Mouse (Mus musculus) cerebellum, postnatal 36 days (tissue): ENCODE measurements around the gene Nfs1.
"Not testable (repeated sequence)": the region's sequence is repeated elsewhere in the genome, so short reads cannot be mapped to it uniquely, and the experiment has no call there.

ENCODE experiments used
- DNase-seq, 2 experiments: peaks; one replicate each; pipeline ENCODE4 v3.0.0; 2021 to 2022; ENCODE audit warnings: mixed read lengths in 2 of 2

The Nfs1 gene

DNA sequence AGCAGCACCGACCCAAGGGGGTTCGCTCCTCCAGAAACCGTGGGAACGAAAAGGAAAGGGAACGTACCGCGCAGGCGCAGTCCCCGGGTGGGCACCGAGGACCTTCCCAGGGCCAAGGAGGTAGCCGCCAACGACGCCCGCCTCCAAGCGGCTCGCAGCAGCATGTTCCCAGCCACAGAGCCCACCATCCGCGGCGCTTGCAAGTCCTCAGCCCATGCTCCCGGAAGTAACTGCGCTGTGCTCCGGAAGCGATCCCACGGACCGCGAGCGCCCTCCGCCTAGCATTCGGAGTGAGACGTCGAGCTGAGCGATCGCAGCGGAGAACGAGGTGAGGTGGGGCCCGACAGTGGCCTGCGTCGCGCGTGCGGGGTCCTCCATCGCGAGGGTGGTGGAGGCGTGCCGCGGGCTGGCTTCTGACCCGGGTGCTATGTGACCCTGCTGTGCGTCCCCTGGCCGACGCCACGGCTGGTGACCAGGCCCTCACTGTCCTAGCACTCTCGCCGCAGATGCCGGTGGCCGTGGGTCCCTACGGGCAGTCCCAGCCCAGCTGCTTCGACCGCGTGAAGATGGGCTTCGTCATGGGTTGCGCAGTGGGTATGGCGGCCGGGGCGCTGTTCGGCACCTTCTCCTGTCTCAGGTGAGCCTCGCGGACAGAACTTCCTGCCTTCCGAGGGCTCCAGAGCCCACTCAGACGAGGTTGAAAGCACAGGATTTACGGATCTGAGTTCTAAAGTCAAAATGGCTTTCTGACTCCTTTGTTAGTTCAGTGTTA, at the start of gene Nfs1, which contains the start of gene Romo1:
Gene Nfs1, minus strand, starts transcription at position 234 of the 772 bp plus-strand sequence.
Gene Romo1, plus strand, starts transcription at position 87 of the 772 bp plus-strand sequence.
- peak; percentile 86 to 90 for DNase-seq

DNA sequence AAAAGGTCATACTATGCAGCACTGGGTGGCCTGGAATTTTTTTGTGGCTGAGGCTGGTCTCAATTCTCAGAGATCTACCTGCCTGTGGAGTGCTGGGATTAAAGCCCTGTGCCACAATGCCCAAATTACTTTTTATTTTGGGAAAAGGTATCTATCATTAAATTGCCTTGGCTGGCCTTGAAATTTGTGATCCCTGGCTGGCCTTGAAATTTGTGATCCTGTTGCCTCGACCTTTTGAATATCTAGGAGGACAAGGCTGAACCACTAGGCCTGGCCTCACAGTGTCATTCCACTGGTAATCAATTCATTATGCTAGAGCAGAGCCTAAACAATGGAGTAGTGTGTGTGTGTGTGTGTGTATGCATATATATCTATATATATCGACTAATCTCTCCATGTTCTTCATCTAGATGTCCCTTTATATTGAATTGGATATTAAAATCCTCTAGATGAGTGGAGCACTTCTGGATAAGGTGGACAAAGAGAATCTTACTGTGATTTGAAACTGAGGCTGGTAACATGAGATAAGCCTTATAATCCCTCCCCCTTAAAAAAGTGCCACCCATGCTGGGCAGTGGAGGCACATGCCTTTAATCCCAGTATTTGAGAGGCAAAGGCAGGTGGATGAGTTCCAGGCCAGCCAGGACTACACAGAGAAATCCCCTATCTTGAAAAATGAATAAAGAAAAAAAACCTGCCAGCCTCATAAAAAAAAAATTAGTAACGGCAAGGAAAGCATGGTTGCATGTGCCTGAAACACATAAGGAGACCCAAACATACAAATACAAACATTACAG, 49.3 kb upstream of the Nfs1 start:
- no peak for DNase-seq

DNA sequence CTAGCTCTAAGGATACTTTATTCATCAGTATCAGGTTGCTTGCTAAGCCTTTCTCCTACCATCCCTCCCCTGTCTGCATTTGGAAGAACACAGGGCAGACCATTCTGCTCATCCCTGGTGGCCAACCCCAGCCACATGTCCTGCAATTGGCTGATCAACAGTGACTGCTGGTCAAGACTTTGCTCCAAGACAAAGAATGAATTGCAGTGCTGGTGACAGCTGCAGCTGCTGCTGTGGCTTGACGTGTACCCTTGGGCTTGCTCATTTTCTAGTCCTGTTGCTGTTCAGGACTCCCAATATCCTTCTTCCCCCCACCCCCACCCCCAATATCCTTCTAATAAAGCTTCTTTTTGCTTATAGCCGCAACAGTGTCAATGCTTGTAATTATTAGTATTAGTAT, 48.1 kb upstream of the Nfs1 start:
- no peak for DNase-seq

DNA sequence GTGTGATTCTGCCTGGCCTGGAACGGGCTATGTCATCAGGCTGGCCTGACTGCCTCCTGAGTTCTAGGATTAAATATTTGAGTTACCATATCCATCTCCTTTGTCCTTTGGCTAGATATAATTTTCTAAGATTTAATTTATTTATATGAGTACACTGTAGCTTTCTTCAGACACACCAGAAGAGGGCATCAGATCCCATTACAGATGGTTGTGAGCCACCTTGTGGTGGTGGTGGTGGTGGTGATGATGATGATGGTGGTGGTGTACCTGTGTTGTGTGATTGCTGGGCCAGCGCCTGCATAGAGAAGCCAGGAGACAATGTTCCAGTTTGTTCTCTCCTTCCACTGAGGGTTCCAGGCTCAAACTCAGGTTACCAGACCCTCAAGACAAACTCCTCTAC, 47.6 kb upstream of the Nfs1 start:
- DNase-seq = no peak

DNA sequence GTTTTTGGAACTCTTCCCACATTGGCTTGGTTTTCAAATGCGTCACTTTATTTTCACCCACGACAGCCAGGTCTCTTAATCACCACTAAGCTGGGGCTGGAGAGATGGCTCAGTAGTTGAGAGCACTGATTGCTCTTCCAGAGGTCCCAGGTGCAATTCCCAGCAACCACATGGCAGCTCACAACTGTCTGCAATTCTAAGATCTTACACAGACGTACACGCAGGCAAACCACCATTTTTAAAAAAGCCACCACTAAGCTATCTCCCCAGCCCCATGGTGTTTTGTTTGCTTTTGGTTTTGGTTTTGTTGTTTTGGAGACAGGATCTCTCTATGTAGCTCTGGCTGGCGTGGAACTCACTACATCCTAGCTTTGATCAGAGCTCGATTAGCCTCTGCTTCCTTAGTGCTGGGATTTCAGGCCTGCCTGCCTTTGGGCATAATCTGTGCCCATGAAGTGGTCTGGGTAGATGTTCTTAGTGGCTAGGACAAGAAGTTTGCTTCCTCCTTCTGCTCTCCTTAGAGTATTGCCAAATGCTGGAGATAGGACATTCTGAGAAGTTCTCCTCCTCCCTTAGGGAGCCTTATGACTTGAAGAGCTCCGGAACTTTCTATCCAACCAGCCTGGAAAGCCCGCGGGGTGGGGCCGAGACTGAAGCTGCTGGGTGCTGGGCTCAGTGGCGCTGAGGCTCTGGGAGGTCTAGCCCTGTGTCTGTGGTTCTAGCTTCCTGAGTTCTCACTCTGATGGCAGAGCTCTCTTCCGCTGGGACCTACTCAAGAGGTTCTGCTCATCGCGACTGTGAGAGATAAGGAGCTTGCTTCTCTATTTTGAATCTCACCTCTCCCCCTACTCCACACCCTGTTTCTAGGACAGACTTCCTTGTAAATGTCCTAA, 46.3 kb upstream of the Nfs1 start:
- no peak for DNase-seq

DNA sequence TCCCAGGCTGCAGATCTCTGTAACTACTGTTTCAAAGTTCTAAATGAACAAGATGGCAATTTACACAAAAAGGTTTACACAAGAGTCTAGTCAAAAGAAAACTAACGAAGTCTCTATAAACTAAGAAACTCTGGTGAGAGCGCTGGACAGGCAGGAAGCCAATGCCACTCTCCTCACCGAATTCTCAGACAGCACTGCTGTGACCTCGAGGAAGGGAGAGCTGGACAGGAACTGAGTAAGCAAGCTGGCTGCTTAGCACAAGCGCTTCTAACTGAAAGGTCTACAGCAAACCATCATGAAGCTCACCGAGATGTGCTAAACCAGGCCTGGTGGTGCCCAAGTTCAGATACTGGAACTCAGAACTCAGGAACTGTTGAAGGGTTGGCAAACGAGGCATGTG, 45.3 kb upstream of the Nfs1 start:
- not testable (repeated sequence) for DNase-seq

DNA sequence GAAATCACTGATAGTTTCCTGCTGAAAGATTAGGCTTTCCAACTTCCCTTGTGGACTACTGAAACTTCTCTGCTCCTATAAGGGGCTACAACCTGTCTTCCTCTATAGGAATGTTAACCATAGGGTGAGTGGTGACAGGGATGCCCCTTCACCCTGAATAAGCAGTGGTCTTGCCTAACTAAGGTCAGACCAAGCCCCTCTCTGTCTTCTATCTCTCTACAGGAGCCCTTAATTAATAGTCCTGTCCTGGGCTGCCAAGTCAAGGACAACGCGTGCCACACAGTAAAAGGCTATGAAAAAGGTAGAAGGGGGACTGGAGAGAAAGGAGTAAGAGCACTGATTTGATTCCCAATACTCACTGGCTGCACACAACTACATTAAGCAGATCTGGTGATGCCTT, 37.6 kb upstream of the Nfs1 start:
- no peak for DNase-seq

DNA sequence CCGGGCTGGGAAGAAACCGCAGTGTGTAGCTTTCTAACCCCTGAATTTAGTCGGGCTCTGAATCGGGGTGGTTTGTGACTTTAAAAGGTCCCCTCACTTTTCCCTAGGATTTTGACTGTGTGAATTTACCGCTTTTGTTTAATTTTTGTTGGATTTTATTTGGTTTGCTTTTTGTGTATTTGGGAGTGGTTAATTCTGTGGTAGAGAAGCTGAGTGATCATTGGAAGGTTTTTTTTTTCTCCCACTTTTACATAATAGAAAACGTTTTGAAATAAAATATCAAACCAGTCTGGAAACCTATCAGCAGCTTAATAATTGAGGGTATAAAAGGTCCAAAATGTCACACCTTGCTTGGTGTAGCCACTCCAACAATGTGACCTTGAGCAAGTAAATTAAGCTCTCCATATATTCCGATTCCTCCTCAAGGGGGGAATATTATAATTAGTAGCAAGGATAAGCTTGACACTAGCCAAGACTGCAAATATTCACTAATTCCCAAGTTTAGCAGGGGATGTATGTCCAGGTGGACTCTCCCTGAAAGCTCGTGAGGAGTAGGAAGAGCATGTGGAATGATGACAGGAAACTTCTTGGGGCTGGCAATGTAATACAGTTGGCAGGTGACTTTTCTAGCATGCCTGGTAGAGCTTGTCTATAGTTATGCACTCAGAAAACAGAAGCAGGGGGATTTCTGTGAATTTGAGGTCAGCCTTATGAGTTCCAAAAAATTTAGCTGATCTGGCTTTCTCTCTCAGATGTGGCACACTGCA, 37.0 kb upstream of the Nfs1 start:
- DNase-seq = no peak

DNA sequence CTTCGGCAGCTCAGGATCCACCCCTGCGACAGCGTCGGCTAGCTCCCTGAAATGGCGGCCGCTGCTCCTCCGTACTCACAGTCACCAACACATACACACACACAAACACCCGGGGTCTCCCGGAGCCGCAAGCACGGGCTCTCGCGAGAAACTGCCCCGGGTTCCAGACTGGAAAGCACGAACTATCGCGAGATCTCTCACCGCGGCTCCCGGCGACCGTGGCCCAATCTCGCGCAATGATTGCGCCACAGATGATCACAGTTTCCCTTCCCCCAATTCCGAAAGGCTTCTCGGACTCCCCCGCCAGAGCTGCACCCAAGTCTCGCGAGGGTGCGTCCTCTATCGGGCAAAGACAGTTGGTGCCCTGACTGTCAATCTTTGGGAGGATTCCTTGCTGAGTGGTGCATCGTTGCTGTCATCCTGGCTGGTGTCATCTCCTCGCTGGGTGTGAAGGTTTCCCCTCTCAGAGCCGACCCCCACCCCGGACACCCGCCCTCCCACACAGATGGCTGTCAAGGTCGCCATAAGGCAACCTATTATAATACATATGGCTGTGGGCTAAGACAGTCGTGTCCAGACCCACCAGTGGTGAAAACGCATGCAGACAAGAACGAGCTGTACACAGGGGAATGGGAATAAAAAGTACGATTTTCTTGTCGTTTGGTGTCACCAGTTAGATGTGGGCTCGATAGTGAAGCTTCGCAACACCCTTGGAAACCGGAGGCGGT, 36.3 kb upstream of the Nfs1 start, which contains the start of gene Rbm39:
Gene Rbm39, minus strand, starts transcription at position 145 of the 728 bp plus-strand sequence.
- DNase-seq = peak; percentile 100

DNA sequence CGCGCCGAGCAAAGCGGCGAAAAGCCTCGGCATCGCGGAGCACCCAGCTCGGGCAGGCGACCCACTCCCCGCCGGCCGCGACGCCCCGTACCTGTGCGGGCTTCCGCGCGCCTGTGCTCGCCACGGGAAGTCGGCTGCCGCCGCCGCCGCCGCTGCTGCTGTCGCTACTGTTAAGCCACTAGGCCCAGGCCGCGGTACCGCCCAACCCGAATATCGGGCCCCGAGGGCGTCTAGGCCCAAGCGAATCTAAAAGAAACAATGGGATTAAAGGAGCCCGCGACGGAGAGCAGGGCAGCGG, 35.8 kb upstream of the Nfs1 start:
- no peak for DNase-seq

DNA sequence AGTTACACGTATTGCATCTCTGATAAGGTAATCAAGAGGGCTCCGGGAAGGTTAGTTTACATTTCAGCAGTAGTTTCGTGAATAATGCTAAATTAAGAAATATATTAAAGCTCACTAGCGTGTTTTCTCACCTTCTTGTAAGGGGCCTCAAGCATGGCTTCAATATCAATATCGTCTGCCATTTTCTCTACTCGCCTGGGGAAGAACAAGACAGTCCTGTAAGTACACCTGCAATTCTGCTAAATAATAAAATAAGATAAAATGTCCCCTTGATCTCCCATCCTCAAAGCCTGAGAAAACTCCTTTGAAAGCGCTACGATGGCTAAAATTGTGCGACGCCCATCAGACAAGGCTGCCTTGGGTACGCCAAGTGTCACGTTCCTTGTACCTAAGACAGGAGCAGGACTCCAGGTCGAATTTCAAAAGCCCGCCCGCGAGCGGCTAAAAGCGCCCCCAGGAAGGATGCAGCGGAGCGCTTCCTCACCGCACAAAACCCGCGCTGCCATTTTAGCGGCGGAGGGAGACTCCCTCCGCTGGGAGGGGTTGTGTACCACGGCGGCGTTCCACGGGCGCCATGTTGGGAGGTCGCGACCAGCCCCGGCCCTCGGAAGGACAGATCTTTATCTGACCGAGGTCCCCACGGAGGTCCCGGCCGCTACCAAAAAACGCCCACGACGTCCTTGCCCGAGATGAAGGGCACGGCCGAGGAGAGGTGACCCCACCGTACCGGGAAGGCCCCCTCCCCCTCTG, 35.2 kb upstream of the Nfs1 start:
- peak; percentile 73 to 76 for DNase-seq

DNA sequence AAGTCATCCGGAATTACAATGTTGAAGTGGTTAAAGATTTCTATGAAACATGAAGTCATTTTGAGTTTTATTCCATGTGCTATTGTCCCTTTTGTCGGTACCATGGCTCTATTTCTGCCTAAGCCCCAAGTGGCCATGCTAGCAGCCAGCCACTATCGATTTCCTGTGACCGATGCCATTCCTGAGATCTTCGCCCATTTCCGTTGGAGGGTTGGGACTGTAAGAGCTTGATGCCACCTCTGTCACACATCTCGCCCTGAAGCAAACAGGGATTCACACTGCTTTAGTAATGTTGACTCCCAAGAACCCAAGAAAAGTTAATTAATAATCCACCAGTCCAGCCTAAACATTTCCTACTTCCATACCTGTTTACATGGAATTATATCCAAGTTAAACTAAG, 33.7 kb upstream of the Nfs1 start:
- no peak for DNase-seq

DNA sequence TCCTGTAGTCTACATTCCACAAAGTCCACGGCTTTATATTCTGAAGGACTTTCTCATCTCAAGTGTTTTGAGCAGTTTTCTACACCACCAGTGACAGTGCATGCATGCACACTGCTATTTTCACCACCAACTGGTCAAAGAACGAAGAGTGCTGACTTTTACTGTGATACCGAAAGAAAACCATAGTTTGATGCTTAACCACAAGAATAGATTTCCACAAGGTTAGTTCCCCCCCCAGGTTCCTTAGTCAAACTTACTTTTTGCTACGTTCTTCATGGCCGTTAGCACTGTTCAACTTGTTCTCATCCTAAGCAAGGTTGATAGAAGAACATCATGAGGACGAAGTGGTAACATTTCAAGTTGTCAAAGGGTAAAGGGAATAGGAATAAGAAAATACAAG, 33.1 kb upstream of the Nfs1 start:
- no peak for DNase-seq

DNA sequence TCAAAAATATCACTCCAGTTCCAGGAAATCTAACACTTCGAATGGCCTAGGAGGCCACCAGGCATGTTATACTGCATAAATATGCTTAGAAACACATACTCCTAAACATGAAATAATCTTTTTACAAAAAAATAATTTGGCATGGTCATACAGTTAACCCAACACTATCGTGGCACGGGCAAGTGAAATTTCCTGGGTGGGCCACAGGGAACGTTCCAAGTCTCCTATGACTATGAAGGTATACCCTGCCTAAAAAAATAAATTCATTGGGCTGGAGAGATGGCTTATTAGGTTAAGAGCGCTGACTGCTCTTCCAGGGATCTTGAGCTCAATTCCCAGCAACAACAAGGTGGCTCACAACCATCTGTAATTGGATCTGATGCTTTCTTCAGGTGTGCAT, 22.6 kb upstream of the Nfs1 start:
- no peak for DNase-seq

DNA sequence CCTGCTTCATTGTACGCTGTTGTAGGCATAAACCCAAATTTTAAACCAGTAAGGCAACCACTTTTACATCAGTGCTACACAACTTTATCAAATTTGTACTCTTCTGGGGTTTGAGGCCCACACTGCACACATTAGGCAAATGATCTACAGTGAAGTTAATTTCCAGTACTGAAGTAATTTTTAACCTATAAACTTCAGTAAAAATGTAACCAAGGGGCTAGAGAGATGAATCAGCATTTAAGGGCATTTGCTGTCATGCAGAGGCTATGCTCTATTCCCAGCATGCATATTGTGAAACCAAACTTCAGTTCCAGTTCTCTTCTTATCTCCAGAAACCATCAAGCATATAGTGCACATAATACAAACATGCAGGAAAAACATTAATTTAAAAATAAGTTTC, 21.5 kb upstream of the Nfs1 start:
- no peak for DNase-seq

DNA sequence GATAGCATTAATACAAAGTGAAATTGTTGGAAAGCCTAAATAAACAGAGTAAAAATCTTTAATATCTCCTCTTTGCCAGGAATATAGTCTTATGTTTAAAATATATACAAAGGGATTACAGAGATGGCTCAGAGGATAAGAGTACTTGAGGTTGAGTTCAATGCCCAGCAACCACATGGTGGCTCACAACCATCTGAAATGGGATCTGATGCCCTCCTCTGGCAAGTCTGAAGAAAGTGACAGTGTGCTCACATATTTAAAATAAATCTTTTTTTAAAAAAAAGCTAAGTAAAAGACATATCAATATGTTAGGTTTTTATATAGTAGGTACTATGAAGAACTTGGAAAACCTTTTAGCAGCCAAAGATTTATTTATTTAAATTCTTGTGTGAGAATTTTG, 7.6 kb upstream of the Nfs1 start:
- DNase-seq = no peak

DNA sequence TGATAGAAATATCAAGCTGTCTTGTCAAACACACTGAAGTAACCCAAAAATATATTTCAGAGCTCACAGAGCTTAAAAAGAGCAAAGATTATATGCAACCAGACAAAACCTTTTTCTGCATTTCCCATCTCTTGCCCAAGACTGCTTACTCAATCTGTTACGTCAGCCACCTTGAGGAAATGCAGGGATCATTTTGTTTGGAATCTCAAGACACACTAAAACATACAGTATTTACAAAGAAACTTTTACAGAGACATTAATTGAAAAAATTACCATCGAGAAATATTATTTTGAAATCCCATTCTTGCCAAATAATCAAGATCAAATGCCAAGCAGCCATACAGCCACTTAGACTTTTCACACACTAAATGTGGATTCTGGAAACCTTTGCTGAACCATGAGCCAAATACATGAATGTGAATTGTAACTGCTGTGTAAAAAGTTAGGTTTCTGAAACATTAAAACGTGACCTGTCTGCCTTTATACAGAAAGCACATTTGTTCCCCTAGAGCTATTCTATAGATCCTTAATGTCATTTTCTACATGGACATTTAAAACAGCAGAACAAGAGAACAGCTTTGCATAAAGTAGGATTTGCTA, 3.4 kb upstream of the Nfs1 start:
- DNase-seq = no peak

DNA sequence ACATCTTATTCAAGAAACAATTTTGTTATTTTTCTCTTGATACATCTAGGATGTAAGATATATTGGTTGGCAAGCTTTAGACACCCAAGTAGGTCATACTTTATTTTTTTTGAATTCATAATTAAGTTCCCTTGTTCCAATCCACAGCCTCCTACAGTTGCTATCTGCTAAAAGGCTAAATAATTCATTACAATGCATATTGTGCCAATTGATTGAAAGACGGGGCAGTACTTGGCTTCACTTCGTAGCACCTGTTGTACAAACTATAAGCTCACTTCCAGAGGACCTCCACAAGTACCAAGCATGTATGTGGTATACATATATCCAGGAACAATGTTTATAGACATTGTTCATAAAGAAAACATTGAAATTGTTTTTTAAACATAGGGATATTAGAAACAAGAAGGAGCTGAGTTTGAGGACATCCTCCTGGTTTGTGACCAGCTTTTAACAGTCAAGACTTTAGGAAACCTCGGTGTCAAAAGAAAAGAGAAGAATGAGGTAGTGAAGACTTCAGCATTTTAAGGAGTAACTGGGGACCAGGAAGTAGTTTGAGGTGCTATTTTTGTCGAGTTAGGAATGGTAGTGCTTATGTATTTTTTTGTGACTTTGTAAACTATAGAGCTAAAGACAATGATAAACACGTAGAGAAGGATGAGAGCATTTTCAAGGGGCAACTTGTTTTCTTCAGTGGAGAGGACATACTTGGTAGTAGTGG, 2.4 kb upstream of the Nfs1 start:
- DNase-seq = no peak

DNA sequence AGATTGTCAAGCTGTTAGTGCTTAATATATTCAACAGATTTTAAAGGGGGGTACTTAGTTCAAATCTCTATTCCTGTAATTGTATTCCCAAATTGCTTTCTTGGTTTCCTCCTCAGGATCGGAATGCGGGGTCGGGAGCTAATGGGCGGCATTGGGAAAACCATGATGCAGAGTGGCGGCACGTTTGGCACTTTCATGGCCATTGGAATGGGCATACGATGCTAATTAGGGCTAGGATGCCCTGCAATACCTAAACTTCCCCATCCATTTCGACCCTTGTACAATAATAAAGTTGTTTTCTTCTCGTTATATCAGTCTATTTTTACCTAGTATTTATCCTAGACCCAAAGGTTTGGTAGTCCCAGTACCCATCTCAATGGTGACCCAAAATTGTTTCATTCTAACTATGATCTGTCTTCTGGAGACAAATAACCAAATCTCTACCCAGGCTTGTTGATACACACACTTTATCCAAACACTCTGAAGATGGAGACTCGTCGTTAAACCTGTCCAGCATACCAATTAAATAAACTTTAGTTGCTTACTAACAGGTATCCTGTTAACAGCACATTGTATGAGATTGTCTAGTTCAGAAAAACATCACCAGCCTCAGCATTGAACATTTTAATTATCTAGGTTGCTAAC, 1.6 kb upstream of the Nfs1 start:
- no peak for DNase-seq
